Mouse (Mus musculus) common myeloid progenitor, adult 5-6 weeks (primary cell): ENCODE measurements at regions not wholly inside any gene's neighbourhood (a gene's known extent, or its start where the extent isn't known, plus 50 kb on each side); places are given as distances from the start of the nearest gene placed in this dataset.
A peak's percentile ranks its signal among the peaks of the same experiment; 100 is the strongest.

Experiments used
- ATAC-seq: replicated peaks from 2 replicates; pipeline ENCODE4 v1.8.0; 2016; ENCODE audit warnings: low read depth, mild to moderate bottlenecking, moderate TSS enrichment, inconsistent platforms; ENCODE audit not compliant: poor library complexity, severe bottlenecking

DNA sequence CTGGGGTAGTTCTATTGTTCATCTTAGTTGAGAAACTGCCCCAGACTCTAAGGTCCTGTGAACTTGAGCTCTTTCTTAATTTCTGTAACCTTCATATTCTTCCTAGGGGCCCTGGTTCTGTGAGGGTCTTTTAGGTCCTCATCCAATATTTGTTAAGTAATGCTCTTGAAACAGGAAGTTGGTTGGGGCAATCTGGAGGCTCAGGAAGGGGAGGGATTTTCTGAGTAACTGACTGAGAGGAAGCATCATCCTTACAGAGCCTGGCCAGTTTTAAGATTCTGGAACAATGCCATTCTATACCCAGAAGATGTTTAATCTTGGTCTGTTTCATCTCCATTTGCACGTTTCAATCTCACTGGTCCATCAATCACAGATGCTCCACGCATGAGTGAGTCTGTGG lies 435.6 kb upstream of the Gm26657 start:
- peak; percentile 58 for ATAC-seq

DNA sequence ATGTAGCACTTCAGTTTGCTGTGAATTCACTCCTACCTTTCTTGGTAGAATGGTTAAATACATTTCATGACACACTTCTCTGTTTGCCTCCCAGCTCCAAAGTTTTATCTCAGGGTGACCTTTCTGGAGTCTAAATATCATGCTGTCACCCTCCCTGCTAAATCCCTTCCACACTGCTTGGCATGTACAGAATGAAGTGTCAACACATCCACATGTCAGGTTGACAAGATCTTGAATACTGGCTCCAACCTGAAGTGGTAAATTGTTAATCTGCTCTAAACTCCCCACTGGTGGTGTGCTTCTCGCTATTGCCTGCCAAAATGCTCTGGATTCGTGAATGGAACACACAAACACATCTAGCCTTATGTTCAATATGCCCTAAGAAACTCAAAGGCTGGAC lies 451.9 kb upstream of the Gm26657 start:
- ATAC-seq, result no peak

DNA sequence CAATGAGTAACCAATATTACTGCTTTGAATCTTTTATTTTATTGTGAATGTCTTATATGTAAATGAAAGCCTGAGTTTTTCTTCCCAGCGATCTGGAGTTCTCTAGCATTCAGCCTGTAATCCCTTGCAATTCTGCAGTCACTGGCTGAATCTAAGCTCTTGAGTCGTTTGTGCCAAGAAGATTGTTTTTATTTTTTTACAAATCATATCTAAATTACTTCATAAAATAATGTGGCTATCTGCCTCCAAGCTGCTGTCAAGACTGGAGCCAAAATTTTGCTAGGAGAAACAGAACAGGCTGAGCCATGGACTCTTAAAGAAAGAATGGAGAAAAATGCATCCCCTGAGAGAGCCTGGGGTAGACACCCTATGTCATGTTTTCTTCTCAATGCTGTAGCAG lies 455.4 kb upstream of the Gm26657 start:
- no peak for ATAC-seq

DNA sequence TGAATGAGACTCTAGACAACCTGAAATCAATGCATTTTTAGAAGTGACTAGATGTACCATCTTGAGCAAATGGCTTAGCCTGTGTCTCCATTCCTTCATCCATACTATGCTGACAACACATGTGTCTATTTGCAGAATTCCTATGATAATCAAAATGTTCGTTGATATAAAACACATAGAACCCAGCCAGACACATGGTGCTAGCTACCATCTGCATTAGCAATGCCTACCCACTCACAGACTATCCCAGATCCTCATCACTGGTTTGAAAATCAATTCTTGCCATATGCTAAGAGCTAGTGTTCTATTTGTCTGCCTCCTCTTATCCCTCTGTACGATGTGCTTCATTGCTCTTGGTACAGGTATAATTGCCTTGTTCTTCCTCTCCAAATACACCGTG lies 464.0 kb upstream of the Gm26657 start:
- ATAC-seq, result no peak

DNA sequence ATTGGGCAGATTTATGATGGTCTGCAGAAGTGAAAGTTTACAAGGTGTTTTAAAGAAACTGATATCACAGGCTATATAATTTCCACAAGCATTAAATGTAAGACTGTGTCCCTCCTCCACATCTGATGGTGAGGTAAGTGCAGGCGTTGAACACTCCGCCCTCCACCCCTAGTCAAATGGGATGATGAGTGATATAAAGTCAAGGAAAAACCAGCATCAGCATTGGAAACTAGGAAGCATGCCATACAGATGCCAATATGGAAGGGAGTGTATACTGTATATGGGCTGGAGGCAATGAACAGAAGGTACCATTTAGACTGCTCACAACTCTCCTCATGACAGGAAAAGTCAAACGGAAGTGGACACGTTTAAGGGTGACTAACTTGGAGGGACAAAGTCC lies 468.5 kb upstream of the Gm26657 start:
- no peak for ATAC-seq

DNA sequence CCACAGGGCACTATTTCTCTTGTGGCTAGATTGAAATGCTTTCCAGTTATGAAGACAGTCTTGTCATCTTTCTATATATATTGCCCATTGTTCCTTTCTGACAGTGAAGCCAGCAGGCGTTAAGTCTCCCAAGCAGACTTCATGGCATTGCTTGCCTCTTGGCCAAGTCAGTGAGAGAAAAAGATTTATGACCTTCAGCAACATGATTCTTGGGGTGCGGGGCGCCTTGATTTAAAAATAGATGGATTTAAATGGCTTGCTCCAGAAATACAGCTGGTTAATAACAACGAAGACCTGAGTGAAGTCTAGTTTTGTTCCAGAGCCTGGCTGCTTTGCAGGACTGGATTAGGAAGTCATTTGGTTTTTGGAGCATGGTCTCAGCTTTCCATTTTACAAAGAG lies 475.2 kb upstream of the Gm26657 start:
- no peak for ATAC-seq

DNA sequence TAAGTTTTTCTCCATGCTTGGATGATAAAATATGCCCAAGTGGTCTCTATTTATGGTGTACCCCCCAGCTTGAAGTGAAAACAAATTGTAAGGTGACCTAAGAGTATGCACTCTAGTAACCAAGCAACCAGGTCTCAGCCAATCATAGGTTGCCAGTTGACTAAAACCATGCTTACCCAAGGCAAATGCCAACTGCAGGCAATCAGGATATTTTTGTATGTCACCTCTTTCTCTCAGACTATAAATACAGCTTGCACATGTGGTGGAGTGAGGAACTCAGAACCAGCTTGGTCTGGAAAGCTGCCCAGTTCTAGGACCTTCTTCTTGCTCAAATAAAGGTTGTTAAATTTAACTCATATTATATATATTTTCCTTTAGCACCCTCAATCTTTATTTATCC lies 476.0 kb upstream of the Gm26657 start:
- no peak for ATAC-seq

DNA sequence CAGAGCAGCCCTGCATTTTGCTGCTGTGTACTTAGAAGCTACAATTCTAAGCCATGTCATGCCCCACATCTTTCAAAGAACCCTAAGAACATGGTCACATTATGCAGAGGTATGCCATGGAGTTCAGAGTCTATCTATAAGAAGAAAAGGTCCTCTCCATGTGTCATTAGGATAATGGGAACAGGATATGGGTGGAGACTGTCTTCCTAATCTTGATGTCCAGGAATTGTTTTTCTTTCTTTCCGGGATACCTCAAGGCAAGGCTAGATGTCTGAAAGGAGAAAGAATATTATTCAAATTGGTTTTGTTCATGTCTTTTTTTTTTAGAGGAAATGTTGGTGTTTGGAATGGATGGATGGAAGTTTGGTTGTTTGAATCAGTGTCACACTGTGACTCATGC lies 477.3 kb upstream of the Gm26657 start:
- ATAC-seq, result no peak

DNA sequence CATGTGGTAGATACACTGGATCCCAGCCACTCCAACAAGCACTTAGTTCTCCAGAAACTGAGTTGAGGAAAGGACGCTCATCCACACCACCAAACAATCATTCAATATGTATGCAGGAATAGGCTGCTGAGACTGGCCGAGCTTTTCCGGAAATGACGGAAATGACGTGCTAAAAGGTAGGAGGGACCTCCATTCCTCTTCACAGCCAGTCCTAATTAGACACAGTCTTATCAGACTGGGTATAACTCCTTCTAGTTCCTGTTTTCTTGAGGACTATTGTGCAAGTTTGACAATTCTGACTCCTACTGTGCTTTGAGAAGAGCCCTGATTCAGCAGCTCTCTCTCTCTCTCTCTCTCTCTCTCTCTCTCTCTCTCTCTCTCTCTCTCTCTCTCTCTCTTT lies 477.9 kb upstream of the Gm26657 start:
- peak; percentile 96 for ATAC-seq

DNA sequence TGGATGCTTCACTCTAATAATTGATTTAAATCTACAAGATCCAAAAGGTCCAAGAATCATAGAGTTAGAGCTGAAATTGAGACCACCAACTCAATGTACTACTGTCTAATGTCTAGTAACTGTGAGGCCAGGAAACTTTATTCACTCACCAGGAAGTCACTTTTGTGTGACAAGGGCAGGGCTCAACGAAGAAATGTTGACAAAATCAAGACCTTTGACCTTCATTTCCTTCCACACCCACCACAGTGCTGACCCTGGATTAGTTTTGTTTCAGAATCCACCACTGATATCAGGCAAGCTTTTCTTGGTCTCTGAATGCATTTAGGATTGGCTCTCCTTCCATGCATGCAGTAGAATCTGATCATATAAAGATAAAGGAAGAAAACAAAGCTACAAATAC lies 487.5 kb upstream of the Gm26657 start:
- no peak for ATAC-seq

DNA sequence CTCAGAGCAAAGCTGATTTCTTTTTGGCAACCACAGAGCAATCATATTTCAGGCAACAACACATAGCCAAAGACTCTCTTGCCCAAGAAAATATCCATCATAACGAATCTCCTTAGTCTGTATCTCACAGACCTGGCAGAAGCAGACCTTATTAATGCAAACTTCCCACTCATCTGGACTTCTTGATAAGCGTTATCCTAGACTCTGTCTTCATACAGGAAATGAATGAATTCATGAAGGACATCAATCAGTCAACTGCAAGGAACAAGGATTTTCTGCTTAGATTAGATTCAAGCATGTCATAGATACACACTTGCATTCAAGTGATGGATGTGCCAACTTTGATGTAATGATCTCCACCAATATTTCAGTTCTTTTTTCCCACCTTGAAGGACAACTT lies 488.1 kb upstream of the Gm26657 start:
- ATAC-seq, result no peak

DNA sequence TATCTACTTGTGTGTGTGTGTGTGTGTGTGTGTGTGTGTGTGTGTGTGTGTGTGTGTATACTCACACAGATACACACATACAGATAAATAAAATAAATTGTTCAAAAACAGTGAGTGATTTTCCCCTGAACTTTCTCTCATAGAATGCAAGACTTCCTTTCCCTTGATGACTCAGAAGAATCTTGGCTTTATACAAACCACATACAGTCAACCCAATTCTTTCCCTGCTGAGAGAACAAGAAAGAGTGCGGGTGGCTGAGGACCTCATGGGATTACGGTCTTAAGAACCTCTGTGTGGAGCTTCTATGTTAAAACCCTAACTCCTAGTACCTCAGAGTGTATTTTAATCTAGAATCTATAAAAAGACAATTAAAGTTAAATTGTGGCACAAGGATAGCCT lies 489.3 kb upstream of the Gm26657 start:
- ATAC-seq, result no peak

DNA sequence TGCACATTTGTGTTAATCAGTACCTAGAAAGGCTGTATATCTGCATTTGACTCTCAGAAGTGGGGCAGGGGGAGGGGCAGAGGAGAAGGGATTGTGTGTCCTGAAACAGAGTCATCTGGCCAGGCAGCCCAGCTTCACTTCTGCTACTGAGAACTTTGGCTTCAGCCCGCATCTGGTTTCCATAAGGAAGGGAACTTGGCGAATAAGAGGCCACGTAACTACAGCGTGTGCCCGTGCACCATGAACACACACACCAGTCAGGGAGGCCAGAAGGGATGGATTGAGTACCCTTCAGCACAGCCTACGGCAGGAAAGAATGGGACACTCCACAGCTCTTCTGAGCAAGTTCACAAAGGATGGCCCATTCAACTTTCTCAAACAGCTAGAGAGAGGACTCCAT lies 496.0 kb upstream of the Gm26657 start:
- ATAC-seq, result no peak

DNA sequence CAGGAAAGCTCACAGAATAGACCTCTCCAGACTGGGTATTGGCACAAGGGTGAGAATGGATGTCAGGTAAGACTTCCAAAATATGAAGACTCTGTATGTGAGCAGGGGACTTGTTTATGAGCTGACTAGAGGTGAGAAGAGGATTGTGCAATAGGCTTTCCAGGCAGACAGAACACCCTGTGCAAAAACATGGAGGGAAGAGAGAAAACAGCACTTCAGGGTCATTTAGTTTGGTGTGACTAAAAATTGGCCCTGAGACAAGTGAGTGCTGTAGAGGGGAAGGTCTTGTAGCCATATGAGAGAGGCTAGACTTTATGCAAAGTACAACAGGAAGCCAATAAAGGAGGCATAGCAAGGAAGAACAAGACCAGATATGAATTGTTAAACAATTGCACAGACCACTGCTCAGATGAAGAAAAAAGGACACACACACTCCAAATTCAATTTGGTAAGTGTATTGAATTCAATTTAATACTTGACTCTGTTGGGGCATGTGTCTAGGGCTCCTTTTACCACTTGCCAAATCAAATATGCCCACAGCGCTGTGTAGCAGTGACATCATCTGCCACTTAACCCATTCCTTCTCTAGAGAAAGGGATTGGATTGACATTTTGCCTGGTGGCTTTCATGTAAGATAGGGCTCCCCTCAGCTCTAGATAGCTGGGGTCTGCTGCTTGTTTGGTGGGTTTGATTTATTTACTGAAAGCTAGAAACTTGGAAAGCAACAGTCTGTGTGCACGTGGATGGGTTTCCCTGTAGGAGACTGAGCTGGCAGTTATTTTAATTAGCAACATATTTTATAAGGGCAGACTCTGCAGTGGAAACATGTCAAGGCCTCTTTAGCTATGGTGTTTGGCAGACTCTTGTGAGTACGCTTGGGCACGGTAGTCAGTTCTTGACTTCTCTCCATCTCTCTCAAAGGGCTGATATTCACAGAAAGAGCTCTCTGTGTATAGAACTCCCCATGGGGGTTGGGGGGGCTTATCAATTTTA lies 501.1 kb upstream of the Gm26657 start:
- ATAC-seq, result no peak

DNA sequence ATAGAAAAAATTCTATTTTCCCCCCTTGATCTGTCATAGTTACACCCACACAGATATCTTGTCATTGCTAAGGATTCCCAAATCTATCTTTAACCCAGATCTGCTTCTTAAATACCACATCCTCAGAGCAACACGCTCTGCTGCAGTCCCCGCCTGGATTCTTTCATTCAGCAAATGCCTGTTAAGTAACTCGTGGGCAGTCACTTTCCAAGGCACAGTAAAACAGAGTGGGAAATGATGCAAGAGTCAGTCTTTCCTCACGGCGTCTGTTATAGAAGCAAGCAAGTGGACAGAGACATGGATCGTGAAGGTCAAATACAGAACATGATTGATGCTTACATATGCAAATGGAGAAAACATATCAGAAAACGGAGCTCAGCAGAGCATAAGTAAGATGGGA lies 508.5 kb upstream of the Gm26657 start:
- ATAC-seq, result no peak

DNA sequence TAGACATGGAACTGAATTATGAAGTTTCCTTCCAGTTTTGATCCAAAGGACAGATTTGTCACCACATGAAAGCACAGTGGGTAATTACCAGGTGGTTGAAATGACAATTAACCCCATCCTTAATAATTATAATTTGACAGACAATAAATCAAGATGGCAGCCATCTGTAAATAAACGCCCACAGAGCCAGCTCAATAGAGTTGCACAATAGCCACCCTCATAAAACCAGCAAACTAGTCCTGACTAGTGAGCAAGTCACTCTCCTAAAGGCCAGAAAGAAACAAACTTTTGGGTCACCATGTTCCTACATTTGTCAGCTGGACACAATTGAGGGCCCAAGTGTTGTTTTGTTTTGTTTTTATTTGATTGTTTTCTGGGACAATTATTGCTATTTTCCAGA lies 509.4 kb upstream of the Gm26657 start:
- ATAC-seq, result no peak

DNA sequence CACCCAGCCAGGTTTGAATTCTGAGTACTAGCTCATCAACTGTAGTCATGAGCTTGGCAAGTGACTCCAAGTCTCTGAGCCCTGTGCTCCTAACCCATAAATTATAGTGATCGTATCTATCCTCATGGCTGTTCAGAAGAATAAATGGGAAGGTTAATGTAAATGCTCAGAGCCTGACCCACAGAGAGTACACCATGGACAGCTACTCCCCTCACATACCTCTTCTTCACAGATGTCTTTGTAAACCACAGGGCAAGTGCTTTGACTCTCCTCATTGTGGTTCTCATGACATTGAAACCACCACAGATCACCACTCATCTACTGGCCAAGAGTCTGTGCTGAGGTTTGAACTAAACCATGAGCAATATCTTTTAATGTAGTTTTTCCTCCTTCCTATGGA lies 513.4 kb upstream of the Gm26657 start:
- ATAC-seq, result no peak

DNA sequence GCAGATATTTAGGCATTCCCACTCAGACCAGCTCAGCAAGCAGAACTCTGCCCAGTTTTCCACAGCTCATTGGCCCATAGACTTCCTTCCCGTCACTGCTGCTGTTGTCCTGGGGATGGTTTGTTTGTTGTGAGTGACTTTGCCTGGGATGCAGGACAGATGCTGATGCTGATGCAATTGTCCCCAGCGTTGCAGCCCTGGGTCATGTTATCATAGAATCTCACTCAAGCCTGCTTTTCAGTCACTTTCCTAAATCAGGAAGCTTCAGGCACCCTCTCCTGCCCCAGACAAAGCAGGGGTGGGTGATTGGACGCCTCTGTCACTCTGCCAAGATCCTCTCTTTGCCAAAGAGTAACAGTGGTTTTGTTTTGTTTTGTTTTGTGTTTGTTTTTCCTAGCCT lies 515.3 kb upstream of the Gm26657 start:
- ATAC-seq, result no peak

DNA sequence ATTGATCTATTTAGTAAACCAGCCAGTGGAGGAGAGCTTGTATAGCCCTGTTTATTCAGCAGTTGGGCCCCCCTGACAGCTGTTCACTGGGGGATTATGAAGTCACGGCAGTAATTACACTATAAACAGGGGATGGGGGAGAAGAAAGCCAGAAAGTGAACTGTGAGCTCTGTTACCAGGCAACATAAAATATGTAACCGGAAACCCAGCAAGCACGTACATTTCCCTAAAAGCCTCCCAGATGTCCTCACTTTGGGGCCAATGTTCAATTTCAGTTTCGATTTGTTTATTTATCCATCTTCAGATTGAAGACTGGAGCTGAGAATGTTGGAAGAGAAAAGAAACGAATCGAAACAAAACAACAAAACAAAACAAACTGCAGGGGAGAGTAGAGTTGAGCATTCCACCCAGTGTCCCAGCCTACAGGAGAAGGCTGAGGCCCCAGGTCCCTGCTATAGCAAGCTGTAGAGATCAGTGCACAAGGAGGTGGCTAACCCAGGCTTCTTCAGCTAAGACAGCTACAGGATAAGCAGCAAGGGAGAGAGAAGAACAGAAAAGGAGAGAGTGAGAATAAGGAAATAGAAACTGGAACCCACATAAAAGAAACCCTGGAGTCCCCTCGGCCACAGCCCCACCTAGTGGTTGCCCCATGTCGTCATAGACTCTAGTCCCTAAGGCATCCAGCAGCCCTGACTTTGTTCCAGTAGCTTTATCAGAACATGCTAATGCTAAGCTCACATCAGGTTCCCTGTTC lies 517.7 kb upstream of the Gm26657 start:
- peak; percentile 96 for ATAC-seq

DNA sequence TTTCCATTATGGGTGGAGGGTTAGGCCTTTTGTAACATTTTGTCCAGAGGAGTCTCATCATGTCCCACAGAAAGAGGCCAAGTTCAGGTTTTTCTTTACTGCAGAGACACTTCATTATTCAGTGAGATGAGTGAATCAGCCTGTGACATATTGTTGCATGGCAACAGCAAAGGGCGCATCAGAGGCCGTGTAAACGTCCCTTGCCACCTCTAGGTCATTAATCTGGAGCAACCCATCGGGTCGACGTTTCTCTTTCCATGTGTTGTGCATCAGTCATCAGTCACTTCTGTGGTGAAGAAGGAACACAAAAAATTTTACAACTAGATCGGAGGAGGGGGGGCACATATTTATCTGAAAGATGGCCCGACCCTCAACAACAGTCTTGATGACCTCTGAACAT lies 519.3 kb upstream of the Gm26657 start:
- ATAC-seq, result no peak

DNA sequence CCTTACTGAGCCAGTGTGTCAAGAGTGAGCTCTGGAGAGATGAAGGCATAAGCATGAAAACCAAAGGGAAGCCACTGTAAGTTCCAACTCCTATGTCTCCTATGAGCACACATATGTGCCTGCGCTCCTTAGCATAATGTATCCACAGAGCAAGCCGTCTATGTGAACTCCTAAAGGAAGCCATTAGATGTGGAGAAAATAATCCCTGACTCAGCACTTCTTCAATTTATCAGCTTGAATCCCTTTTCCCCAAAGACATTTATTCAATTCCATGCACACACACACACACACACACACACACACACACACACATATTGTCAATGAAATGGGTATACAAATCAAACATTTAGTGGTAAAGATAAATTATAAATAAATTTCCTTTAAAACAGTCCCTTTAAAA lies 530.4 kb upstream of the Gm26657 start:
- no peak for ATAC-seq
